Mouse (Mus musculus) neural tube, embryonic 15.5 days (tissue): ENCODE measurements around the gene Sapcd1. TPM values are rescaled to one million over a fixed set of nuclear protein-coding genes. Genes with fewer than 3 reads are reported as not detected.
A peak's percentile ranks its signal among the peaks of the same experiment; 100 is the strongest.

Experiments used
- ATAC-seq: fragments of 200-750 bp; cut with Nextera tagmentation; 2 replicates; pipeline ENCODE4 v1.8.0; 2017; ENCODE audit warnings: mild to moderate bottlenecking, moderate TSS enrichment, moderate library complexity; ENCODE audit not compliant: low FRiP score
- H3K27ac ChIP-seq: fragments of 300-500 bp; sonication (generic); replicated peaks from 2 replicates; pipeline ENCODE4 v1.5.1; 2015; ENCODE audit warnings: mild to moderate bottlenecking, inconsistent platforms
- H3K27me3 ChIP-seq: fragments of 300-500 bp; sonication (generic); replicated peaks from 2 replicates; pipeline ENCODE4 v1.6.1; 2015; ENCODE audit warnings: inconsistent platforms
- H3K36me3 ChIP-seq: fragments of 300-500 bp; sonication (generic); 2 replicates; pipeline ENCODE4 v1.6.1; 2015; ENCODE audit warnings: inconsistent platforms
- H3K4me1 ChIP-seq: fragments of 300-500 bp; sonication (generic); 2 replicates; pipeline ENCODE4 v1.6.1; 2015; ENCODE audit warnings: inconsistent platforms
- H3K4me2 ChIP-seq: fragments of 300-500 bp; sonication (generic); 2 replicates; pipeline ENCODE4 v1.6.1; 2015; ENCODE audit warnings: inconsistent platforms, mild to moderate bottlenecking, moderate library complexity
- H3K4me3 ChIP-seq: fragments of 300-500 bp; sonication (generic); replicated peaks from 2 replicates; pipeline ENCODE4 v1.5.1; 2015; ENCODE audit warnings: mild to moderate bottlenecking, inconsistent platforms
- H3K9ac ChIP-seq: fragments of 300-500 bp; sonication (generic); replicated peaks from 2 replicates; pipeline ENCODE4 v1.6.1; 2015; ENCODE audit warnings: mild to moderate bottlenecking, inconsistent platforms
- H3K9me3 ChIP-seq: fragments of 300-500 bp; sonication (generic); replicated peaks from 2 replicates; pipeline ENCODE4 v1.6.1; 2016; ENCODE audit warnings: inconsistent platforms
- WGBS: fragments of 180-500 bp; shearing (Covaris S2); methylation state at CpG from one replicate; pipeline ENCODE4 v1.1.7; 2015; ENCODE audit warnings: mixed read lengths; 5-methylcytosine and 5-hydroxymethylcytosine counted together
- polyA plus RNA-seq: library from polyadenylated mRNA; unstranded; fragments of >200 nt; fragmentation: Nextera tagmentation; extraction: Ambion mirVana; gene quantifications from 2 replicates; pipeline ENCODE4 v1.2.1, GENCODE M21; 2015

The Sapcd1 gene
- polyA plus RNA-seq, 1 experiment from 2014 or later = 1.8 TPM

DNA sequence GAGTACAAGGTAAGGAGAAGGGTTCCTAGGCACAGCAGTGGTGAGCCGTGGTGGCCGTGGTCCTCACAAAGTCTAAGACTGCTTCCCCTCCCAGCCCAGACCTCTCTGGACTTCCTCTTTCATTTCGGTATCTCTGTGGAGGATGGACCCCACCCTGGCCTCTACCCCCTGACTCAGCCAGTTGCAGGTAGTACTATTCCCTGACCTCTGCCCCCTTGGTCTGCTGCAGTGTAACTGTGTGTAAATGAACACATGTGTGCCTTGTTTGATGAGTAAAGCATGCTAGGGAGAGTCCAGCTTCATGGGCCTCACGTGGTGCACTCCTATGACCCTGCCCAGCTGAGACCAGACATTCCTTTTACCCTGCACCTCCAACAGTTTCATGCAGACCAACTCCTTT, 4.1 kb downstream of the Sapcd1 start:
- Histone ChIP-seq H3K4me2 (no peak overlapping the region), H3K4me1 (peaks cover 21% of the 10 kb centered on the region), H3K9ac (no peak overlapping the region), H3K27ac (no peak overlapping the region), H3K27me3 (no peaks in the 10 kb centered on the region), H3K4me3 (no peak overlapping the region), H3K36me3 (no peaks in the 10 kb centered on the region), H3K9me3 (no peaks in the 10 kb centered on the region)
- no peak for ATAC-seq
- 68% methylated on average over 4 of the region's 4 CpGs for WGBS

DNA sequence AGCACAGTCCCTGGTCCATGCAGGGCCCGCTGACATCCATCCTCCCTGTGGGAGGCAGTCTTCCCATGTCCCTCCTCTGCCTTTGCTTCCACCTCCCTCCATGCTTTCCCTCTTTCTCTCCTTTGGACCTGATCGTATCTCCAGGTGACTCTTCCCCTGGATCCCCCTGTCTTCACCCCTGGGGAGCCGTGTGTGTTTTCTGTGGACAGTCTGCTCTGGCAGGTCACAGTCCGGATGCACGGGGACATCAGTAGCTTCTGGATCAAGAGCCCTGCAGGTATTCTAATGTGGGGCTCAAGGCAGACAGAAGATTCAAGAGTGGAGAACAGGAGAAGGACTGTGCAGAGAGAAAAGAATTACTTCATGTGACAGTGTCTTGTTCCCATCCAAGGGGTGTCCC, 4.6 kb downstream of the Sapcd1 start:
- Histone ChIP-seq H3K4me1 (peaks cover 21% of the 10 kb centered on the region), H3K27me3 (no peaks in the 10 kb centered on the region), H3K4me3 (no peak overlapping the region), H3K4me2 (no peak overlapping the region), H3K27ac (no peak overlapping the region), H3K36me3 (no peaks in the 10 kb centered on the region), H3K9me3 (no peaks in the 10 kb centered on the region), H3K9ac (no peak overlapping the region)
- 82% methylated on average over 5 of the region's 5 CpGs for WGBS
- no peak for ATAC-seq

DNA sequence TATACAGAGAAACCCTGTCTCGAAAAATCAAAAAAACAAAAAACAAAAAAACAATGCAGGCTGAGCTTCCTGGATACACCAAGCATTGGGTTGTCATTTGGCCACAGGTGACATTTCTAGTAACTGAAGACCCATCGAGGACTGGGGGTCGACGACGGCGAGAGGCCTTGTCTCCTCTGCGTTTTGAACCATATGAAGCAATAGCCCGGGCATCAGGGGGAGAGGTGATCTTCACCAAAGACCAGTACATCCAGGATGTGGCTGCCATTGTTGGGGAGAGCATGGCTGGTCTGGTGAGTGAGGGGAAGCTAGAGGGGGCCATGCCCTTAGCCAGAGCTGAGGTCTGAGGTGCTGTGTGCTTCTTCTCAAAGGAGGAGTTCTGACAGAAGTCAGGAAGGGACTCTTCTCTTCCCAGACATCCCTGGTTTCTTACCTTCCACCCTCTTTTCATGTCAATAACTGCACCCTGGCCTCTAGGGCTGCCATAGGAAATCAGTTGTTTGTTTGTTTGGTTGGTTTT, 5.2 kb downstream of the Sapcd1 start:
- H3K27ac ChIP-seq = no peak overlapping the region
- H3K27me3 ChIP-seq = no peaks in the 10 kb centered on the region
- H3K4me3 ChIP-seq = no peak overlapping the region
- H3K36me3 ChIP-seq = no peaks in the 10 kb centered on the region
- no peak for ATAC-seq
- no peak overlapping the region for H3K9ac ChIP-seq
- no peaks in the 10 kb centered on the region for H3K9me3 ChIP-seq
- no peak overlapping the region for H3K4me2 ChIP-seq
- 96% methylated on average over 8 of the region's 8 CpGs for WGBS
- H3K4me1 ChIP-seq = peaks cover 19% of the 10 kb centered on the region

DNA sequence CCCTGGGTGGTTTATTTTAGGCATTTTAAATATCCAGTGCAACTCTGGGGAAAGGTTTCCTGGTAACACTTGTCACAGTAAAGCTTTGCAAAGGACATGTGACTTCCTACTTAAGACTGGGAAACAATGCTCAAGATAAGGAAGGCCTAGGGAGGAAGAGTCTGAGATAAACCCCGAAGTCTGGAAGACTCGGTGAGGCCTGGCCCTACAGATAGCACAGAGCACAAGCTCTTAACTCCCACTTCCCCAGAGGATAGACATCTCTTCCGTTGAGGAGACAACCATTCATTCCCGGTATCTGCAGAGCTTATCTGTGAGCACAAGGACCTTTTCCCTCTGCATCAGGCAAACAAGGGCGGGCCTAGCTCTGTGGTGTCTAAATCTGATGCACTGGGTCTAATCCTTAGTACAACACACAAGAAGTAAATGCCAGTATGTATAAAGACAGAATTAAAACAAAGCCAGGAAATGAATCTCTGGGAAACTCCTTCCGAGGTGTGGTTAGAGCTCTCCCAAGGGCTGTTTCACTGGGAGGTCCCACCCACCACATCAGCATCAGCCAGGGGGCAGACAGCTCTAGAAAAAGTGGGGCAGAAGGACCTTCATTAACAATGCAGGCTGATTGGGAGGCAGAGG, 5.9 kb downstream of the Sapcd1 start:
- peaks cover under 1% of the 10 kb centered on the region; the same call in 1 of the 2 replicates for H3K36me3 ChIP-seq
- peaks cover 15% of the 10 kb centered on the region for H3K4me1 ChIP-seq
- no peak overlapping the region for H3K9ac ChIP-seq
- no peaks in the 10 kb centered on the region for H3K9me3 ChIP-seq
- H3K27me3 ChIP-seq = no peaks in the 10 kb centered on the region
- no peak overlapping the region for H3K4me3 ChIP-seq
- 71% methylated on average over 6 of the region's 6 CpGs for WGBS
- no peak overlapping the region for H3K27ac ChIP-seq
- H3K4me2 ChIP-seq = no peak overlapping the region
- ATAC-seq = no peak

DNA sequence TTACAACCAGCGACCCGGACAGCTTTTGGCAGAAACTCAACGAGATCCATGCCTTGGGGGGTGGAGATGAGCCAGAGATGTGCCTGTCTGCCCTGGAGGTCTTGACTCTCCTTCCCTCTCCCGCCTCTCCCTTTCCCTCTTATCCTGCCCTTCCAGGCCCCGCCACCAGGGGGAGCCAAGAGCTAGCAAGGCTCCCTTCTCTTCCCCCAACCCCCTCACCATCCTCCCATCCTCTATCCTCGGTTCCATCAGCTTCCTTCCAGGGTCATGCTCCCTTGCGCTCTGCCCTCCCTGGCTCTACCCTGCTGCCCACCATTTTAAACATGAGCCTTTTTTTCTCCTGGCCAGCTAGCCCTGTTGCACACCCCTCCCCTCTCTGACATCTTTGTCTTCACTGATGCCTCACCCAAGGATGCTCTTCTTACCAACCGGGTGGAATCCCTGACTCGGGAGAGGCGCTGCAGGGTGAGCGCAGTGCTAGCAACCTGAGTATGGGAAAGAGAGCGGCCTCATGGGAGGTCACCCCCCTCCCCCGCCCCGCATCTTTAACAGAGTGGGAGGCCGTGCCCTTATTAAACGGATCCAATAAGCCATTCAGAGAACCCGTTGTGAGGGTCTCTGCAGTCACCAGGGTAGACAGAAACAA, 6.5 kb downstream of the Sapcd1 start:
- Histone ChIP-seq H3K36me3 (peaks cover 8% of the 10 kb centered on the region), H3K4me2 (peak overlapping the region; percentile 25), H3K9ac (no peak overlapping the region), H3K4me1 (peaks cover 15% of the 10 kb centered on the region), H3K27me3 (no peaks in the 10 kb centered on the region), H3K9me3 (no peaks in the 10 kb centered on the region), H3K27ac (no peak overlapping the region), H3K4me3 (no peak overlapping the region)
- 9% methylated on average over 17 of the region's 17 CpGs for WGBS
- ATAC-seq = 0 out of 2 replicates have a peak, but pooled peaks have one; percentile 26

DNA sequence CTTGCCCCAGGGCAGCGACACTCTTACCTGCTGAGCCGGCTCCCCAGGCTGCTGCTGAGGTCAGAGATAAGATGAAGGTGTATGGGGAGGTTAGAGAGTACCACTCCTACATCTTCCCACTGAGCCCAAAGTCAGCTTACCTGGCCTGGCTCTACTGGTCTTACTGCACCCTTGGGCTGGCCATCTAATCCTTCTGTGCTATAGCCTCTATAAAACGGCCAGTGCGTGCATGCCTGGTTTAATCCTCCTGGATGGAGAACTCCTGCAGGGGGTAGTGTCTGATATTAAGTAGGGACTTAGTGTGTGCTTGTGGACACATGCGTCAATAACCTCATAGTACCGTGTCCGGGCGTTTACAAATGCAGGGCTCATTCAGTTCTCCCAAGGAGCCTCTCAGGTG, 7.3 kb downstream of the Sapcd1 start:
- WGBS = 90% methylated on average over 8 of the region's 8 CpGs

DNA sequence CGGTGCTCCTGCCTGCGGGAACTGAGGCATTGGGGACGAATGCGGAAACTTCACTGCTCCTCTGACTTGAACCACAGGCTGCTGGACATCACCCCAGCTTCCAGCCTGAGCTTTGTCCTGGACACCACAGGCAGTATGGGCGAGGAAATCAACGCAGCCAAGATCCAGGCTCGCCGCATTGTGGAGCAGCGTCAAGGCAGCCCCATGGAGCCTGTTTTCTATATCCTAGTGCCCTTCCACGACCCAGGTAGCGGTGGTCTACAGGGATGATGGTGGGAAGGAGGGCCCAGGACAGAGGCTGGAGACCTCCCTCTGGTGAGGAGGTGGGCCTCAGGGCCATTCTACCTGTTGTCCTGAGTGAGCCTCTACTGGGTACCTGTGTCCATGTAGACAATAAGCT, 7.9 kb downstream of the Sapcd1 start:
- Histone ChIP-seq H3K4me1 (peaks cover 13% of the 10 kb centered on the region), H3K27me3 (no peaks in the 10 kb centered on the region), H3K9me3 (no peaks in the 10 kb centered on the region), H3K4me2 (no peak overlapping the region), H3K36me3 (peaks cover 22% of the 10 kb centered on the region), H3K27ac (no peak overlapping the region), H3K9ac (no peak overlapping the region), H3K4me3 (no peak overlapping the region)
- 82% methylated on average over 11 of the region's 11 CpGs for WGBS
- ATAC-seq = no peak

More for the DNA sequence above, 7.3 kb downstream of the Sapcd1 start:
- Histone ChIP-seq H3K9ac (no peak overlapping the region), H3K4me1 (peaks cover 13% of the 10 kb centered on the region), H3K27me3 (no peaks in the 10 kb centered on the region), H3K4me2 (no peak overlapping the region), H3K27ac (no peak overlapping the region), H3K4me3 (no peak overlapping the region), H3K9me3 (no peaks in the 10 kb centered on the region), H3K36me3 (peaks cover 15% of the 10 kb centered on the region)
- ATAC-seq = no peak

DNA sequence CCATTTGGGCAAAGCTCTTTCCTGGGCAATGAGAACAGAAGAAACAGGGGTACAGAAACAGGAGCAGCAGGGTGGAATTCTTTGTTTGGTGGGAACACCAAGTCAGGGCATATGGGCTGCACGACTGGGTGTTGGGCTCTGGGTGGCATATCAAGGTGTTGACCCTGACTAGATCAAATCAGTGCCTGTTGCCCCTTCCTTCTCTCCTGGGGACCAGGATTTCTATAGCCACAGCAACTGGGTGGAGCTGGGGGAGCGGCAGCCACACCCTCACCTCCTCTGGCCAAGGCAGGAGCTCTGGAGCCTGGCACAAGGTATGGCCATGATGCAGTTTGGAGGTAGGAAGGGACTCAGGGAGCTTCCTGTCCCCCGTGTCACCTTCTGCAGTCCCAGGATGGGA, 9.6 kb downstream of the Sapcd1 start:
- ATAC-seq = no peak
- WGBS = 91% methylated on average over 3 of the region's 3 CpGs
- Histone ChIP-seq H3K9ac (no peak overlapping the region), H3K4me2 (no peak overlapping the region), H3K4me3 (no peak overlapping the region), H3K4me1 (peaks cover 13% of the 10 kb centered on the region), H3K27ac (no peak overlapping the region), H3K27me3 (no peaks in the 10 kb centered on the region), H3K9me3 (no peaks in the 10 kb centered on the region), H3K36me3 (peaks cover 39% of the 10 kb centered on the region)

DNA sequence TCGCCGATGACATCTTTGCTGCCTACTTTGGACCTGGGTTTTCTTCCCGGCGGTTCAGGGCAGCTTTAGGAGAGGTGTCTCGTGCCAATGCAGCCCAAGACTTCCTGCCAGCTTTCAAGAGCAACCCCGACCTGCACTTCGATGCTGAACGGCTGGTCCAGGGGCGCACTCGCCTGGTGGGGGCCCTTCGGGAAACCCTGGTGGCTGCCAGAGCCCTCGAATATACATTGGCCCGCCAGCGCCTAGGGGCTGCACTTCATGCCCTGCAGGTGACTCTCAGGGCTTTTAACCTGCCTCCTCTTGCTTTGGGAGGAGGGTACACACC, 10.1 kb downstream of the Sapcd1 start:
- no peak overlapping the region for H3K4me2 ChIP-seq
- no peak overlapping the region for H3K4me3 ChIP-seq
- no peak overlapping the region for H3K27ac ChIP-seq
- no peak overlapping the region for H3K9ac ChIP-seq
- WGBS = 78% methylated on average over 14 of the region's 14 CpGs
- H3K9me3 ChIP-seq = no peaks in the 10 kb centered on the region
- H3K4me1 ChIP-seq = peaks cover 13% of the 10 kb centered on the region
- peaks cover 44% of the 10 kb centered on the region for H3K36me3 ChIP-seq
- H3K27me3 ChIP-seq = no peaks in the 10 kb centered on the region
- ATAC-seq = no peak

DNA sequence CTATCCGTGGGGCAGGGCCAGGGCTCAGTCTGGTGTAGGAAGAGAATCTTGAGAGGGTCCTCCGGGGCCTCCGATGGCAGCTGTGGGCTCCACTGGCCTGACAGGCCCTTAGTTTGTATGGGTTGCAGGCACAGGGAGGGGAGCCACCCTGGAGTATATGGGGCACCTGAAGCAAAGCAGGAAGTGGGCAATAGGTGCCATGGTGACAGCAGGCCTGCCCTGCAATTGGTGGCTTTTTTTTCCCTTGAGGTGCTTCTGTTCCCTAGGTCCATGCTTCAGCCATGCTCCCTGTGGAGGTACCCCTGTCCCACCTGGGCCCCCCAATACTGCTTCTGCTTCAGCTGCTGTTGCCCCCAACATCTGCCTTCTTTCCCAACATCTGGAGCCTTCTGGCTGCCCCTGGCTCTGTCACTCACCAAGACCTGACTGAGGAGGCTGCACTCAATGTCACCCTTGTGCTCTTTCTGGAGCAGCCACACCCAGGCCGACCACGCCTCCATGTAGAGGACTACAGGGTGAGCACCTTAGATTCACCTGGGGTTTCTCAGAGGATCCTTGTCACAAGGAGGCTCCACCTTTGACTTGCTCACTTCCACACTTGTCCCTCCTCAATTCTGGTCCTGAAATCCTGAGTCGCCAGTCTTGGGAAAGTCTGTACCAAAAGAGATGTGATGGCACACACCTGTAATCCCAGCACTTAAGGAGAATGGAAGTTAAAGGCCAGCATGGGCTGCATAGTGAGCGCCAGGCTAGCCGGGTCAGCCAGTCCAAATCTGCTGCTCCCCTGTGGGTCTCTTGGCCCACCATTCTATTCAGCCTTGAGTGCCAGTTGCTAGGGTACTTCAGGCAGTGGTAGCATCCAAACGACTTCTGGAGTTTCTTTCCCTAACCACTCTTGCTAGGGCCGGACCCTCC, 10.8 kb downstream of the Sapcd1 start:
- peaks cover 13% of the 10 kb centered on the region for H3K4me1 ChIP-seq
- 0 out of 2 replicates have a peak overlapping the region, but pooled peaks have one; percentile 7 for H3K9ac ChIP-seq
- H3K36me3 ChIP-seq = peaks cover 50% of the 10 kb centered on the region
- H3K9me3 ChIP-seq = no peaks in the 10 kb centered on the region
- H3K4me2 ChIP-seq = no peak overlapping the region
- no peak overlapping the region for H3K27ac ChIP-seq
- H3K4me3 ChIP-seq = no peak overlapping the region
- no peaks in the 10 kb centered on the region for H3K27me3 ChIP-seq
- ATAC-seq = no peak
- 83% methylated on average over 10 of the region's 10 CpGs for WGBS

DNA sequence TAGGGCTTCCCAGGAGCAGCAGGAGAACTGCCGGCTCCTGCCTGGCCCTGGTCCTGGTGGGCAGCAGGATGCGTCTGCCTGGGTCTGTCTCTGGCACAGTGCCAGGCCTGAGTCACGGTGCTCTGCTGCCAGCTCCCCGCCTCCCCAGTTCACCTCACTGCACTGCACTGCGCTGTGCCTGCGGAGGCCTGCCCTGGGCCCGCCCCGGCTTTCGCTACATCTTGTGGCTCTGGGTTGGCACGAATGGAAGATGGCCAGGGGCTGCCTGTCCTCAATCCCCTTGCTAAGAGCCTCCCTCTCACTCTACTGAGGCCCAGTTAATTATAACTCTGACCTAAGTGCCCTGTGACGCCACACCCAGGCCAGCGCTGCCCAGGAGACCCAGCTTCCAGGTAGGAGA, 11.4 kb downstream of the Sapcd1 start, which contains the start of gene Vwa7:
TSS of gene Vwa7 (plus strand) at position 204 of the 400 bp plus-strand sequence.
- H3K4me1 ChIP-seq = peaks cover 10% of the 10 kb centered on the region
- no peaks in the 10 kb centered on the region for H3K9me3 ChIP-seq
- WGBS = 57% methylated on average over 12 of the region's 12 CpGs
- H3K4me2 ChIP-seq = no peak within 1 kb of the TSS
- ATAC-seq = peak; percentile 40; the same call in 1 of the 2 replicates
- H3K36me3 ChIP-seq = peaks cover 57% of the 10 kb centered on the region
- no peak within 1 kb of the TSS for H3K4me3 ChIP-seq
- no peaks in the 10 kb centered on the region for H3K27me3 ChIP-seq
- H3K27ac ChIP-seq = no peak within 1 kb of the TSS
- 0 out of 2 replicates have a peak within 1 kb of the TSS, but pooled peaks have one; percentile 7 for H3K9ac ChIP-seq
